Mouse (Mus musculus) 3T3-L1 (cell line): ENCODE results near the gene Phactr1.

ENCODE experiments used
- DNase-seq: peaks from one replicate; pipeline ENCODE4 v3.0.0-alpha.2; 2015; ENCODE audit warnings: low read depth, low spot score

Gene Phactr1

DNA sequence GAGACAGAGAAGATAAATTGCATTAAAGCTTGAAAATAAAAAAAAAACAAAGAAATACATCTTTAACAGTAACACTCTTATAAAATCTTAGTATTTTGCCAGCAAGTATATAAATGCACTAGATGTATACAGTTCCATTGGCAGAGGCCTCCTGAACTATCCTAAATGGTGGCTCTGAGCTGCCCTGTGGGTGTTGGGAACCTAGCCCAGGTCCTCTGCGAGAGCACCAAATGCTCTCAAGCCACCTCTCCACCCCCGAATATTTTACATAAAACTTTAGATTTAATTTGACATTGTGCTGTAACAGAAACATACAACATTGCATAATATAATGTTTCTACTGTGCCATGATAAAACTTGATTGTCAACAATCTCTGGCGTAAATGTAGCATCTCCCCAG, 293.1 kb downstream of the Phactr1 start:
- DNase-seq, result no peak

DNA sequence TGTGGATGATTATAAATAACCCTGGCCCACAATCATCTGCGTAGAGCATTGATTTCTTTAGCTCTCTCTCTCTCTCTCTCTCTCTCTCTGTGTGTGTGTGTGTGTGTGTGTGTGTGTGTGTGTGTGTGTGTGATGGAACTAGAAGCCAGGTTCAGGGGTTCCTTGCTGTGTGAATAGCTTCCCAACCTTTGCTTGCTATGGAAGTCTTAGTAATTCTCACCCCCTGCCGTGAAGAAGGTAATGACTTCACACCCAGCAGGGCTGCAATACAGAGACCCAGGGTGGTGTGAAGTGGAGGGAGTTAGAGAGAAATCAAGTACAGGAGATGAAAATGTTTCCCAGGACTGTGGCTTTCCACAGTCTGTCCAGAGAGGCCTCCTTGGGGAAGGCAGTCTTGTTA, 293.5 kb downstream of the Phactr1 start:
- no peak for DNase-seq

DNA sequence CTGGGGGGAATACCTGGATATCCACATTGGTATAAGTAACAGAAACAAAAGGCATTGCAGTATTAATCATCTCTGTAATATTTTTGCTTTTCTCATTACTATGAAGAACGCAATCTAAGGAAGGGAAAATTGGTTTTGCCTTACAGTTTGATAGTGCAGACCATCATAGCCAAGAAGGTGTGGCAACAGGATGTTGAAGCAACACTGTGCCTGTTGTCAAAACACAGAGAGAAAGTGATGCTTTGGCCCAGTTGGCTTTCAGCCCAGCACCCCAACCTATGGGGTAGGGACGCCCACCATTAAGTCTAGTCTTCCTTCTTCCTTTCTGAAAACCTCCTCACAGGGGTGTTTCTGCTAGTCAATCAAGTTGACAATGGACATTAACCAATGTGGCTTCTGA, 294.1 kb downstream of the Phactr1 start:
- DNase-seq, result no peak

DNA sequence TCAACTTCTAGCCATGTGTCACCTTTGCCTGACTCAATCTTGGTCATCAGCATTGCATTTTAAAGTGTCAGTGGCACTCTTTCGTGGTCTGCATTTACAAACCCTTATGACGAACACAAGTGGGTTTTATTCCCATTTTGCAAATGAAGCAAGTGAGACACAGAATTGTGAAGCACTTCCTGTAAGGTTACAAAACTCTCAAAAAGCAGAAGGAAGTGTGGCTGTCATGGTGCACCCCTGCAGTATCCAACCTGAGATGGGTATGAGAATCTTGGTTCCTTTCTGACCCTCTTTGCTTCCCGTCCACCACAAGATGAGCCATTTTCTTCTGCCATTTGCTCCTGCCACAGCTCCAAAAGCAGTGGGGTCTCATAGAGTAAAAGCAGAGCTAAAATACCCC, 295.7 kb downstream of the Phactr1 start:
- DNase-seq, result no peak

DNA sequence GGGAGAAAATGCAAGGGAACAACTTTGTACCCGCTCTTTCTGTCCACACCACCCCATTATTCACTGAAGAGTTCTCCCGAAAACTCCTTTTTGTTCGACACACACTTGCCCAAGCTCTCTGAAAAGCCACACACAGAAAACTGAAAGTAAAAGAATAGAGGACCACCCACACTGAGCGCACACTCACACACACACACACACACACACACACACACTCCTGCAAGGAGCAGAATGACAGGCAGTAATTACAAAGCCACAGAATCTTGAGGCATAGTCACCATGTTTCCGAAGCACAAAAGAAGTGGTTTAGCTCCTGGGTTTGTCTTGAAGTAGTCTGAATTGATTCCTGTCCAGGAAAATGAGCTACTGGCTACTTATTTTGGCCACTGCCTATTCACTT, 296.5 kb downstream of the Phactr1 start:
- DNase-seq, result no peak

DNA sequence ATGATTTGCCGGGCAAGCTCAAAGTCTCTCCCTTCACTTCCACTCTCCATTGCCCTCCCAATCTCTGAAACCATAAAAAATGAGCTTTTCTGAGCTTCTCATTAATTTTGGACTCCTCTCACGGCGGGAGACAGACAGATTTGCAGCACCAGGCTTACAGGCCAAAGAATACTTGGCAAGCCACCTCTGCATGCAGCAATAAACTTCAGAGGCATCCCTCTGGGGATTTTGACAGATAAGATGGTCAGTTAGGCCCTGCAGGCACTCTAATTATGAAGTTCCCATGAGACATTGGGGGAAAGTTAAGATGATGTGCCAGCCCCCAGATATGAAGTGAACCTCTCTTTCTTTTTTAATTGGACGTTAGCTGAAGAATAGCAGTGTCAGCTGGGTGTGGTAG, 300.2 kb downstream of the Phactr1 start:
- no peak for DNase-seq

DNA sequence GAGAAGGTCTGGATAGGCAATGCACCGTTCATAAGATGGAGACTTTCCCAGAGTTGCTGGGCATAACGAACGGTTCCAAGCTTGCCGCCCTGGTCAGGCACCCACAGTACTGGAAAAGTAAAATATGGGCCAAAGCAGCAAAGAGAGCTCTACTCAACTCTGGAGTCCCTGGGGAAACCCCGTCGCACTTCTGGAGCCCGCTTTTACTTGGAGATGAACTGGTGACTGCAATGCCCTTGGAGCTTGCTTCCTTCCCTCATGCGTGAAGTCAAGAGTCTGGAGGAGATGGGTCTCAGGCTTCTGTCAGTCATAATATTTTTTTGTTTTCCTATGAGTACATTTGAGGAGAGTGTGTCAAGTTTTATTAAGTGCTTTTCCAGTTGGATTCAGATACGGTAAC, 302.2 kb downstream of the Phactr1 start:
- no peak for DNase-seq

DNA sequence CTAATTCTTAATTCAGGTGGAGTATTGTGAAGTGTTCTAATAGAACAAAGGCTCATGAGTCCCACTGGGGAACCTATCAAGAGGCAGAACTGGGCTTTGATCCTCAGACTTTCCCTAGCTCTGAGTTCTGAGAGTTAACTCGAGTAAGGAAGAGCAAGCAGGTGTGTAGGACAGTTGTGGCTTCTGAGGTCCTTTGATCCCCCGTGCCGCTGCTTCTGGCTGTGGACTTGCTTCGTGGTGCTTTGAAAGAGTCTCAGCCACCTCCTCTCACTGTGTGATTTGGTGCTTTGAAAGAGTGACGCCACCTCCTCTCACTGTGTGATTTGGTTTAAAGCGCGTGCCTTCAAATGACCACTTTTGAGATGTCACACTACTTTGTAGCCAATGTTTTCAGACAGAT, 305.4 kb downstream of the Phactr1 start:
- no peak for DNase-seq

DNA sequence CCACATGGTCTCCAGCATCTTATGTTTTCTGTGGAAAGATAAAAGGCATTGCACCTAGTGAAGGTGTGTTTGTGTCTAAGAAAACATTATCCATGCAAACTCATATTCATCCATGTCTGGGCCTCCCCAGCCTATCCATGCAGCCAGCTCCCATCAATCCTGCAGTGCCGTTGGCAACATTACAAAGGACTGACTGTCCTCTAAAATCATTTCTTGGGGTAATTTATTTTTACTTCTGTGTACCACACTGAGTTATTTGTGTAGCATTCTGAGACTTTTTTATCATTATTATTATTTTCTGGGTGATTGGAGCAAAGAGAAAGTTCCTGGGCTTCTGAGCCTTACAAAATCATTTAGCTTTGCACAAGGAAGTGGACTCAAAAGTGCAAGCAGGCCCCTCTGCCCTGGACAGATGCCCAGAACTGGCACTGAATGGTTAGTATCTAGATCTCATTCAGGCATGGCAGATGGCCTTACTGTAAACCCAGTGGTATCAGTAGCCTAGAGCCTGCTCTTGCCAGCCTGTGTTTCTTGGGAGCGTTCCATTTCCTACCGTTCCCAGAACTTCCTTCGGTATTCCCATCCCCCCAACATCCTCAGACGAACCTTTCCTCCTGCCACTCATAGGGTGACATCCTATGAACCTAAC, 307.6 kb downstream of the Phactr1 start:
- no peak for DNase-seq

DNA sequence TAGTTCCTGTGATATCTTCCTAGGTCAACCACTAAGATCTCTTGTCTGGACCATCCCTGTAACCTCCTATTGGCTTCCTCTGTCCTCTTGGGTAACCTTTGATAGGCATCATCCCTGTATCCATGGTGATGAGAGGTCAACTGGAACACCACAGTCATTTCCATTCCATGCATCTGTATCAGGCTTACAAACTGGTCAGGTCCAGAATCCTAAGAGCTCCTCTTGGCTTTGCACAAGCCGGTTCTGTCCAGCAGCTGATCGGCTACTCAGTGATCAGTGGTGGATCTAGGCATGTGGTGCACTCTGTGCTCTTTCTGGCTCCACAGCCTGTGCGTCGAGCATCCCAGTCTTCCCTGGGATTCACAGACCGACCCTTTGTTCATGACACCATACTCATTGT, 309.1 kb downstream of the Phactr1 start:
- DNase-seq, result no peak

DNA sequence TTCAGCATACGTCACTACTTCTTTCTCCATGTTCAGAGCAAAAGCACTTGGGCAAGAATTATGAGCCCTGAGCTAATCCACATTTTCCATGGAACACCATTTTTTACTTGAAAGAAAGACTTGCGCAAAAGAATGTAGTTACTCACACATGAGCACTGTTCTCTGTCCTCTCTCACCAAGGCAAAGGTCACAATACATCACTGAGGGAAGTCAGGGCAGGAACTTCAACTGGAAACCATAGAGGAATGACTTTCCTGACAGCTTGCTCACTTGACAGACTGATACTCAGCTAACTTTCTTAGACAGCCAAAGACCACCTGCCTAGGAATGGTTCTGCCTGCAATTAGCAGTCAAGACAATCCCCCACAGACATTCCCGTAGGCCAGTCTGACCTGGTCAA, 309.6 kb downstream of the Phactr1 start:
- DNase-seq, result peak; percentile 55

DNA sequence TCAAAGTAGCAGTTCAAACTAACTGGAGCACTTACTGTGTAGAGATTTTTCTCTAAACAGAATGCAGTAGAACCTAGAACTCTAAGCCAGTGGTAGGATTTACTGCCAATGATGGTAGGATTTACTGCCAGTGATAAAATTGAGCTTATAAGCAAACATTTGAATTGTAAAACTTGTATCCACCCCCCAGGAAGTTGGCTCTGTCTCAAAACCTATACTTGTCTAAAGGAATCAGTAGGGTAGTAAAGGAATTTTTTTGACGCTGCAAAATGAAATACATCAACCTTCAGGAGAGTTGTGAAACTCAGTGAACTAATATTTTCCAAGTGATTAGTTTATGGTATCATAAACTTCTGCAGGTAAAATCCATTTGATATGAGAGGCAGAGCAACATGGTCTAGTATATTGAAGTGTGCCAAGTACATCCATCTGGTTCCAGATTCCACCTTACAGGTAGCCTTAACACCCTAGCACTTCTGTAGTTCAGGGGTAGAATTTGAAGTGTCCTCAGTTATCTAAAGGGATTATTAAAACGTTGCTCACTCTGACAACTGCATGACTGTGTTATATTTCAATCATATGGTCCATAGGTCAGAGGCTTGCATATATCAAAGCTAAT, 310.2 kb downstream of the Phactr1 start:
- DNase-seq, result no peak

DNA sequence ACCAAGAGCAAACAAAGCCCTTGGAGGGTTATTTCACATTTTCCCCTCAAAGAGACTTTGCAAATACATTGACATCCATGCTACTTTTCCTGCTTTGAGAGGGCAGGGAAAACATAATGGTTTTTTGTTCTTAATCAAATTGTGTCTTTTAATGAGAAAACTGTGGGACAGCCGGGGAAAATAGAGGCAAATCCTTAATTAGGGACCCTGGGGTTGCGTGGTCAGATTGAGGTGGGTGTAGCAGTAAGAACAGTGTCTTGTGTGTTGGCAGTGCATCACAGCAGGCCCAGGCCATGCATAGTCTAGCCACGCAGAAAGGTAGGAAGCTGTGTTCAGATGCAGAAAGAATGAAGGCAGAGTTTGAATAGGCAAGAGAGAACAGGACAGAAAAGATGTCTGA, 310.7 kb downstream of the Phactr1 start:
- no peak for DNase-seq

DNA sequence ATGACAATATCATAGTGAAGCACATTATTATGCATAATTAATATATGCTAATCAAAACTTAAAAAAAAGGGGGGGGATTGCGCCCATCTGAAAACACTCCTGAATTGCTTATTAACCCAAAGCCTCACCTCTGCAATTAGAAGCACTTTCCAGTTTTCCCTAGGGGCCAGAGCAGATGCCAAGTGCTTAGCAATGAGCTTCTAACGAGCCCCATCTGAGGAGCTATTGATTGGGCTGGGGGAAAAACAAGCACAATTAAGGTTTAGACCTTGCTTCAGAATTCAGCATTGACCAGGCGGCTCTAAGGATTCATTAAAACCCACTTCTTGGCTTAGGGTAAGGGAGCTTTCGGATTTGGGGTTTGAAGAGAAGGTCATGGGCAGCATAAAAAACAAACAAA, 311.9 kb downstream of the Phactr1 start:
- DNase-seq, result no peak

DNA sequence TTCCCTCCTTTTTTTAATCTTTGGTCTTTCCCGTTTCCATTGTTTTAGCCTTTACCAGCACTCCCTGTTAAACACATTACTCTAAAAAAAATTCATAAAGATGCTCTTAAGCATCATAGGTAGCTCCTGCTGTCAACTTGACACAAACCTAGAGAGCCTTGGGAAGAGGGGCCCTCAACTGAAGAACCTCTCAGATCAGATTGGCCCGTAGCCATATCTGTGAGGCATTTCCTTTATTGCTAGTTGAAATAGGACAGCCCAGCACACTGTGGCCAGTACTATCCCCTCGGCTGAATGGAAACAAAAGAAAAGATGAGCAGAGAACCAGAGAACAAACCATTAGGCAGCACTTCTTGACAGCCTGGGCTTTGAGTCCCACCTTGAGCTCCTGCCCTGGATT, 313.9 kb downstream of the Phactr1 start:
- DNase-seq, result no peak

DNA sequence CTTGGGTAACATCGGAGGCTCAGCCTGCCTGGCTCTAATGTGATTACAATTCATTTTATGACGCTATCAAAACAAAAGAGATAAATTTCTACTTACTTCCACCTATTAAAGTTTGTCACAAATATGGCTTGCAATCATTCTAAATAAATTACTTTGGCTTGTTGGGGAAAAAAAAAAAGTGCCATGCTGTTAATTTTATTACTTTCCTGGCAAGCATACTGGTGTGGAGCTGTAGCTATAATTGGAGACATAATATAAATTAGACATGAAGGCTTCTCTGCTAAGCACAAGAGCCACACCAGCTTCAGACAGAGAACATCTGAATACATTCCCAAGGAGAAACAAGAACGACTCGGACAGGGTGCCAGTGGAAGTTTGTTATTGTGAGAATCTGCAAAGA, 315.8 kb downstream of the Phactr1 start:
- DNase-seq, result no peak

DNA sequence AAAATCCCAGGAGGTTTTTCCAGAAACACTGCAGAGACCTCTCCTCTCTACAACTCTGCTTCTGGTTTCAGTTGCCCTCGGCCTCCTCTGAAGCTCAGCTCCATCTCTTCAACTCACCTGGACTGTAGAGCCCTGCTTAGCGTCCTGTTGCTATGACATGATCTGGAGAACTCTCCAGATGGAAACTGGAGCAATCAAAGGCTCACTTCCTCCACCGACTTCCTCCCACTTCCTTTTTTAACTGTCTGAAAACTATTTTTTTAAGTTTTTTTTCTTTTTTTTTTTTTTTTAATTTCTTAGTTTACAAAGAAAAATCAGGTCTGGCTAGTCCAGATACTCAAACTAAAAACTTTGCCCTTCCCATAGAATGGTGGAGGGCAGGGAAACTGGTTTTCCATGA, 318.9 kb downstream of the Phactr1 start:
- DNase-seq, result no peak

DNA sequence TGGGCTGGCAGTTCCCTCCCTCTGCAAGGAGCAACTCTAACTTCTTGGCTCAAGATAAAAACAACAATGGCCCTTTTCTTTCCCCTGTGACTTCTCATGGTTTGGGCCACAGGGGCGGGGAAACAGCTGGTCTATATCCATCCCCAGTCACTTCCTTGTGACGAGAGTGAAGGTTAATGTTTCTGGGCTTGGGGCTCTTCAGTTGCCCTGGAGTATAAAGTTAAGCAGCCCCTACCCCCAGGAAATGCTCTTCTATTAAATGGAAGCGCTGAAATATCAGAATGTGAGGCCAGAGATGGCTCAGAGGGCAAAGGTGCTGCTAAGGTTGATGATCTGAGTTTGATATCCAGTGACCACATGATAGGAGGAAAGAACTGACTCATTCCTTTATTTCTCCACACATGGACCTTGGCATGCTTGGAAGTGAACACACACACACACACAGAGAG, 324.7 kb downstream of the Phactr1 start:
- DNase-seq, result peak; percentile 65

DNA sequence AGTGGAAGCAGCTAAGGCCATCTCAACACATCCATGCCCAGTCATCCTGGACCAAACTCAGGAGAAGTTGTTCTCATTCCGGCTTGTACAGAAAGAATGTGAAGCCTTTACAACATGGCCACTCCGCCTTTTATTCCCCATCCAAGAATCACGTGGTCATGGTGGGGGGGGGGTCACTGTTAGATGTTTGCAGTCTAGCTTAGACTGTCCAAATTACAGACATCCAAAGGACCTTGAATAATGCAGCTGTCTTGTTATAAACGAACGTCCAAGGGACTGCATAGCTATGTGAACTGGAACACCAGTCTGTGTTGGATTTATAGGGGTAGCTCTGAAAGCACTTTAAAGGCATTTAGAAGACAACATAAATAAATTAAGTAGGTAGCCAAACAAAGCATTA, 328.0 kb downstream of the Phactr1 start:
- no peak for DNase-seq

DNA sequence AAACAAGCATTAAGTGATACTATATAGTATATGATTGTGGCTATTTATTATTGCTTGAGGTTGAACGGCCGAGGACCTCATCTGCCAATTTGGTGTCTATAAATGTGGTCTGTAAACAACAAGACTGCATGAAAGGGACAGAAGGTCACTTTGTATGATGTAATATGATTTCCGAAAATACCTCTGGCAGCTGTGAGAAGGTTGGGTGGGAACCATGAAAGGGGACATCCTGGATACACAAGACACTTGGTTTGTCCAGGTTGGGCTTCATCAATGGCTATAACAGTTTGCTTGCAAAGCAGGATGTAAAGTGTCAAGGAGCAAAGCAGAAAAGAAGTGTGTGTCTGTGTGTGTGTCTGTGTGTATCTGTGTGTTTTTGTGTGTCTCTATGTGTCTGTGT, 329.2 kb downstream of the Phactr1 start:
- no peak for DNase-seq

DNA sequence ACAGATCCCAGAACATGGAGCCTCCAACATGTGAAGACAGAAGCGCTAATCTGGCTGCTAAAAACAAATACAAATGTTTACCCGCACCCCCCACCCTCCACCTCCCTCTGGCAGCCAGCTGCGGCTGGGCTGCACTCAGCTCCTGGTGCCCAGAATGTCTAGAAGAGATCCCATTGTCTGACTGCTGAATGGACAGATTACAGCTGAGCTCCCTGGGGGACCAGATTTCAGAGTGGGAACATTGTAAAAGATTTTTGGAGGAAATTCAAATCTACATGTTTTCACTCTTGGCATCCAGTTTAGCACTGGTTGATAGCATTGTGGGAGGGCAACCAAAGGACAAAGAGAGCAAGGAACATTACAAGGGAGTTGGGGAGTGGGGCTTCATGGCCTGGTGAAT, 331.1 kb downstream of the Phactr1 start:
- peak; percentile 34 for DNase-seq

DNA sequence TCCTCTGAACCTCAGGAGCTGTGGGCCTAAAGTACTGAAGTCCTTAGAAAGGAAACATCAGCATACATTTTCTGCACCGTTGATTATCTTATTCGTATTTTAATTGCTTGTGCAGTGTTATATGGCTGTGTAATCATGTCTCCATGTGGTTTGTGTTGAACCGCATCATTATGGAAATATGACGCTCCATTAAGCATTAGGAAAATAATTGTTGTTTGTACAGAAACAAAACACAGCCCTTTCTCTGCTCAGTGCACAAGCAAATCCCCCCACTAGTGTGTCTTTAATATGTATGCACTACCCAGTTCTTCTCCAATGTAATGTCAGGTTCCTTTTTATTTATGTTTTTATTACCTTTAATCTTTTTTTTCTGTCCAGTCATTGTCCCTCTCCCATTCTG, 333.6 kb downstream of the Phactr1 start:
- DNase-seq, result no peak

DNA sequence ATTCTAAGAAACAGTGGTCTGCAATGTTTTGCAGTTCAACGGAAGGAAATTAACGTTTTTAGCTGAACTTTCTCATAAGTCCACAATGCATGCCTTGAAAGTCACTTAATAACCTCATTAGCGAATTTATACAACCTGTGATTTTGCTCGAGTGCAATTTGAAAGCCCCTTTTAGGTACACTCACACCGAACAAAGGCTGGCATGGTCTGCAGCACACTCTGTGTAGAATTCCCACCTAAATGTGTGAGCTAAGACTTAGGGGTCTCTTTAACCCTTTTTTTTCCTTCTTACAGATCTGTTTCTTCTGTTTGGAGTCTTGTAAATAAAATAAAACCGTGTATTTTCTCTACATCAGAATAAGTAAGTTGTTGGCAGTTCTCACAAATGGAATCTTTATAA, 335.3 kb downstream of the Phactr1 start:
- no peak for DNase-seq

DNA sequence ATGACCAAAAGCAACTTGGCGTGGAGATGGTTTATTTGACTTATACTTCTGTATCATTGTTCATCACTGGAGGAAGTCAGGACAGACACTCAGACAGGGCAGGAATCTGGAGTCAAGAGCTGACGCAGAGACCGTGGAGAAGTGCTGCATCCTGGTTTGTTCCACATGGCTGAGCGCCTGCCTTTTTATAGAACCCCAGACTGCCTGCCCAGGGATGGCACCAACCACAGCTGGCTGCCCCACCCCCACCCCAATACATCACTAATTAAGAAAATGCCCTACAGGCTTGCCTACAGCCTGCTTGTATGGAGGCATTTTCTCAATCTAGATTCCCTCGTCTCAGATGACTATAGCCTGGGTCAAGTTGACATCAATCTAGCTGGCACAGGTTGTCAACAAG, 338.4 kb downstream of the Phactr1 start:
- DNase-seq, result no peak
